Mouse (Mus musculus): ENCODE results near the gene Plcb1.

Plcb1 gene

GRCm38 (mm10) chr2:135503998-135504354, 718.1 kb downstream of the Plcb1 start:
- no peak for DNase-seq (ENCODE audit: low read depth, low spot score)

DNA sequence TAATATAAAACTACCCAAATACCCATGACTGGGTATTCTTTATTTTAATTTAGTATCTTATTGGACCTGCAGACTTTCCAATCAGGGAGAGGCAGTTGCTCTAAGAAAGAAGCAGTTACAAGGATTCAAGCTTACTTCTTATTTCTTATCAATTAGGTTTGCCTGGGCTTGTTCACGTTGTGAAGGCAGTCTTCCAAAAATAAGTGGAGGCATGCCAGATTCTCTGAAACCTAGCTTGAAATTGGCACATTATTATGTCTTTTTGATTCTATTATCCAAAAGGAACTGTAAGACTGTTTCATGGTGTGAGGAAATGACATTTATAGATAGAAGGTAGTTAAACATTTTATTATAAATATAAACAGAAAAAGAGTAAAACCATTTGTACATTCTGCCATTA, 721.2 kb downstream of the Plcb1 start:
- DNase-seq (ENCODE audit: low read depth, low spot score): no peak

DNA sequence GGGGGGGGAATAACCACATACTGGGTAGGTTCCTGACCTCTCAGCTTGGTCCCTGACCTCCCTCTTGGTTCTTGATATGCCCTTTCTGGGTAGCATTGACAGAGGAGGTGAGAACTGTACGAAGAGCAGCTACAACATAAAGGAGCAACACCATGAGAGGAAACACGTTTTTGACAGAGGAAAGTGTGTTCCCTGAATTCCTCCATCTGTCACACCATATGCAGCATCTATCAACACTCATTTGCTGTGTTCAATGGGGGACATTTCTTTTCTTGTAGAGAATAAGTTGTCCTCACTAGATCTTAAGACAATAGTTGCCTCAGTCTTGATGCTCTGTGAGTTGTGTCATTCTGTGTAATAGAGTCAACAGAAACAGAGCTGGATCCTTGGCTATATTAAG, 733.1 kb downstream of the Plcb1 start:
- DNase-seq (ENCODE audit: low read depth, low spot score): no peak
